Mouse (Mus musculus): Measurements from ENCODE around the gene Dscam. TPM values are rescaled to one million over a fixed set of nuclear protein-coding genes. Genes with fewer than 3 reads are reported as not detected.

Gene Dscam
- polyA plus RNA-seq, 1 experiment from 2014 or later: not detected

DNA sequence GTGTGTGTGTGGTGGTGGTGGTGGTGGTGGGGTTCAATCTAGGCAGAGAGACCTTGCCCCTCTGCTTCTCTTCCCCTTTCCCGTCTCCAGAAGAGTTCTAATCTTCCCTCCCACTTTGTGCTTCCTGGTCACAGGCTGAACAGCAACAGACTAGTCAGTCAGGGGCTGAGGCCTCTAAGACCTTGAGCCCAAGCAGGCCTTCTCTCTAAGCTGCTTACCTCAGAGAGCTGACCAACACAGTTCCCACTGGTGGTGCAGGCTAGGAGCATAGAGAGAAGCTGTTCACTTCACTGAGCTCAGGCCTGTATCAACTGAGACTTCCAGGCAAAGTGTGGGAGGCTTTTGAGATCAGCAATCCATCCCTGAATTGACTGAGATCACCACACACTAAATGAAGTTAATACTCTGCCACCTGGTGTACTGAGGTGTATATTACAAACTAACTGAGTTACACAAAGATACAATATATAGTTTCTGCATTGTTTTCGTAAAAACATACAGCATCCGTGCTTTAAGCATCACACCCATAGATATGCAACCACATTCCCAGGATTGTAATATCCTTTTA lies 153.3 kb downstream of the Dscam start:
- Histone ChIP-seq H3K4me1 (ENCODE audit: control insufficient read depth in 2 of 2, insufficient read depth in 2 of 2, low read length in 2 of 2) (no peaks in the 10 kb centered on the region), H3K4me3 (ENCODE audit: control insufficient read depth in 1 of 2, insufficient read depth in 1 of 2, low read depth in 1 of 2, low read length in 2 of 2) (no peak overlapping the region), H3K9ac (ENCODE audit: low read length) (no peak overlapping the region), H3K36me3 (ENCODE audit: control insufficient read depth, insufficient read depth, low read length) (no peaks in the 10 kb centered on the region), H3K9me3 (ENCODE audit: control insufficient read depth, low read length) (no peaks in the 10 kb centered on the region), H3K4me2 (ENCODE audit: low read length) (no peak overlapping the region), H3K27me3 (ENCODE audit: control insufficient read depth, insufficient read depth, low read length) (no peaks in the 10 kb centered on the region), H3K27ac (replicated peaks in 1 of 2; ENCODE audit: control insufficient read depth in 1 of 2, insufficient read depth in 1 of 2, low read depth in 2 of 2, low read length in 2 of 2) (no peak overlapping the region)
- WGBS: 63% methylated on average over 3 of the region's 3 CpGs
- no peak for ATAC-seq (ENCODE audit: insufficient number of reproducible peaks, insufficient read depth, low FRiP score, low read depth)

DNA sequence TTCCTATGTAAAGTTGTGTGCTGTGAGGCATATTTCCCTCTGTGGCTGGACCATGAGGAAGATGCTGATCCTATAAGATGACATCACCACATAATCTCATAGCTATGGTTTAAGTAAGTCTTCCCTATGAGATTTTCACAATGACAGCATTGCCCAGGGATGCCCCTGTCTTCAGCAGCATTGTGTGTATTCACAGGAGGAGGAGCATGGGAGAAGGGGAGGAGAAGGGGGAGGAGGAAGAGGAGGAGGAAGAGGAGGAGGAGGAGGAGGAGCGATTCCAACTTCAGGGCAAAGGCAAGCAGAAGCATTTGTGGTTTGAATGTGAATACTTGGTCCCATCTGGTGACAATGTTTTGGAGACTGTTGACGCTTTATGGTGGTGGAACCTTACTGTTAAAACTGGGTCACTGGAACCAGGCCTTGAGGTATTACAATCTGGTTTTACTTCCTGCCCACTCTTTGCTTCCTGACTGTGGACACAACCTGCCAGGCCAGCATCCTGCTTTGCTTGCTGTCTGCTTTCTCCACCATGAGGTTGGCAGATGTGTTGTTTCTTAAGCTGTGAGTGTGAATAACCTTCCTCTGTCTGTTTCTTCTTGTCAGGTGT lies 154.2 kb downstream of the Dscam start:
- H3K9me3 ChIP-seq (ENCODE audit: control insufficient read depth, low read length): no peaks in the 10 kb centered on the region
- H3K9ac ChIP-seq (ENCODE audit: low read length): no peak overlapping the region
- H3K4me3 ChIP-seq (ENCODE audit: control insufficient read depth in 1 of 2, insufficient read depth in 1 of 2, low read depth in 1 of 2, low read length in 2 of 2): no peak overlapping the region
- H3K4me2 ChIP-seq (ENCODE audit: low read length): no peak overlapping the region
- no peak overlapping the region for H3K27ac ChIP-seq (replicated peaks in 1 of 2; ENCODE audit: control insufficient read depth in 1 of 2, insufficient read depth in 1 of 2, low read depth in 2 of 2, low read length in 2 of 2)
- H3K27me3 ChIP-seq (ENCODE audit: control insufficient read depth, insufficient read depth, low read length): no peaks in the 10 kb centered on the region
- WGBS: 84% methylated on average over 2 of the region's 2 CpGs
- no peak for ATAC-seq (ENCODE audit: insufficient number of reproducible peaks, insufficient read depth, low FRiP score, low read depth)
- H3K36me3 ChIP-seq (ENCODE audit: control insufficient read depth, insufficient read depth, low read length): no peaks in the 10 kb centered on the region
- no peaks in the 10 kb centered on the region for H3K4me1 ChIP-seq (ENCODE audit: control insufficient read depth in 2 of 2, insufficient read depth in 2 of 2, low read length in 2 of 2)

DNA sequence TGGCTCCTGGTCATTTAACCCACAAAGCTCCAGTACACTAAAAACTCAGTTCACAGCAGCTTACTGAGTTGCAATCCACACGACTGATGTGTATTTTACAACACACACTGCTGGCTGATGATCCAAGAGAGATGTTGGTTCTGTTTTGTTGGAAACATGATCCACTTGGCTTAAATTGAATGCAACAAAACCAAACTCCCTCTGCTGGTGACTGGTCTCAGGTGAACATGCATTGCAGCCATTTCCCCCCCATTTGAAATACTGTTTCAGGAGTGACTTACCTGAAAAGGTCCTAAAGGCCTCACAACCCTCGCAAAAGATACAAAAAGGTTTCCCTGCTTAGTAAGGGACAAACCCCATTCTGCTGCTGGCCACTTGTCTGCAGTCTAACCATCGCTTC lies 156.2 kb downstream of the Dscam start:
- Histone ChIP-seq H3K27me3 (ENCODE audit: control insufficient read depth, insufficient read depth, low read length) (no peaks in the 10 kb centered on the region), H3K4me1 (ENCODE audit: control insufficient read depth in 2 of 2, insufficient read depth in 2 of 2, low read length in 2 of 2) (no peaks in the 10 kb centered on the region), H3K4me3 (ENCODE audit: control insufficient read depth in 1 of 2, insufficient read depth in 1 of 2, low read depth in 1 of 2, low read length in 2 of 2) (no peak overlapping the region), H3K36me3 (ENCODE audit: control insufficient read depth, insufficient read depth, low read length) (no peaks in the 10 kb centered on the region), H3K9ac (ENCODE audit: low read length) (no peak overlapping the region), H3K27ac (replicated peaks in 1 of 2; ENCODE audit: control insufficient read depth in 1 of 2, insufficient read depth in 1 of 2, low read depth in 2 of 2, low read length in 2 of 2) (no peak overlapping the region), H3K9me3 (ENCODE audit: control insufficient read depth, low read length) (no peaks in the 10 kb centered on the region), H3K4me2 (ENCODE audit: low read length) (no peak overlapping the region)
- 70% methylated on average over 3 of the region's 3 CpGs for WGBS
- no peak for ATAC-seq (ENCODE audit: insufficient number of reproducible peaks, insufficient read depth, low FRiP score, low read depth)

DNA sequence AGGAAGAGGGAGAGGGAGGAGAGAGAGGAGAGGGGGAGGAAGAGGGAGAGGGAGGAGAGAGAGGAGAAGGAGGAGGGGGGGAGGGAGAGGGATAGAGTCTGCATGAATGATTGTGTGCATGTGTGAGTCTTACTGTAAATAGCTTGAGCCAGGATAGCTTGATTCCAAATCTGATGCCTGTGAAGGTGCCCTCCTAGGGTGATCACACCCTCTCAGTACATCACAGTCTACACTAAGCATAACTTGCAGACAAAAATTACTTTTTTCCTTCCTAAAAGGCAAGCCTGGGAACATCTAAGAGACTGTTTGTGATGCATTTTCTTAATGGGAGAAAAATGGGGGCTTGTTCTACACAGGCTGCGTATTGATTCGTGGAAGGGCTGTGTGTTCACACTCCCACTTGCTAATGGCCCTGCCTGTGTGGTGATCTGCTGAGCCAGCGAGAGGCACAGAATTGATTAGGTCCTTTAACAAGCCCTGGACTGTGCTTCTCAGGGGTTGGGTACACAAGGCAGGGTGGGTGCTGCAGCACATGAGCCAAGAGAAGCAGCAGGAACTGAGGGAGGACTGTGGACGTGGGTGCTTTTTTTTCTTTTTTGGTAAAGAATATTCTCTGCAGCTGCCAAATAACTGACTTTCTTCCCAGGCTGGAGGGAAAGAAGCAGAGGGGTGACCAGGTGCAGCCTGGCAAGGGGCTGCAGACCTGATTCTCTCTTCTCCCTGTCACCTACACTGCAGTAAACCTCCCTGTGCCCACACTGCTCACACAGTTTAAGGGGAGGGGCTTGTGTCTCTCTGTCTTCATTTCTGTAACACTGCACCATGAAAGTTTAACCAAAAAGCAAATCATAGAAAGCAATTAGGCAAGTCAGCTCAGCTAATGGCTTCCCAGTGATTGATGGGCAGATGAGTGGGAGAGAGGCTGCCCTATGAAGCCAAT lies 161.2 kb downstream of the Dscam start:
- WGBS: 67% methylated on average over 4 of the region's 4 CpGs
- no peak for ATAC-seq (ENCODE audit: insufficient number of reproducible peaks, insufficient read depth, low FRiP score, low read depth)

DNA sequence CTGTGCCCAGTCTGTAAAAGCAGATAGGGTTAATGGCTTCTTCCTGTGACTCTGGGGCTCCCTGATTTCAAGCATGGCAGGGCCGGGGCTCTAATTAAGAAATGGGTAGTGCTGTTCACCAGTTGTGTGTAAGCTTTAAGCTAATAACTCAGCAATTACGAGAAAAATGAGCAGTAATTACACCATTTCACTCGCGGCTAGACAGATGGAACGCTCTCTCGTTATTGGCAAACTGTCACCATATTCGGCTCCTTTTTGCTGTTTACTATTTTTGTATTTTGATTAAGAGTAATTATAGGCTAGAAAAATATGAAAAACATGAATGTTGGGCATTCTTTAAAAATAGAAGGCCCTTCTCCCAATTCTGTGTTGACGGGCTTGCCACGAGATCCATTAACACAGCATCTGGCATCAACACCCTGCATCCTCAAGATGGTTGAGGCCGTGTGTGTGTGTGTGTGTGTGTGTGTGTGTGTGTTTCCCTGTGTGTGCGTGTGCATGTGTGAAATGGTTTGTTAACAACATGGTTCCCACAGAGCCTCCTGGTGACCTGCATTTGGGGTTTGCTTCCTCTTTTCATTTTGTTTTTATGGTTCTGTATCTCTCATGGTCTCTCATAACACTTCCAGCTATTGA lies 162.5 kb downstream of the Dscam start:
- H3K9me3 ChIP-seq (ENCODE audit: control insufficient read depth, low read length): no peaks in the 10 kb centered on the region
- WGBS: 83% methylated on average over 11 of the region's 11 CpGs
- H3K4me3 ChIP-seq (ENCODE audit: control insufficient read depth in 1 of 2, insufficient read depth in 1 of 2, low read depth in 1 of 2, low read length in 2 of 2): no peak overlapping the region
- no peak overlapping the region for H3K4me2 ChIP-seq (ENCODE audit: low read length)
- H3K9ac ChIP-seq (ENCODE audit: low read length): no peak overlapping the region
- H3K36me3 ChIP-seq (ENCODE audit: control insufficient read depth, insufficient read depth, low read length): no peaks in the 10 kb centered on the region
- H3K27ac ChIP-seq (replicated peaks in 1 of 2; ENCODE audit: control insufficient read depth in 1 of 2, insufficient read depth in 1 of 2, low read depth in 2 of 2, low read length in 2 of 2): no peak overlapping the region
- H3K27me3 ChIP-seq (ENCODE audit: control insufficient read depth, insufficient read depth, low read length): no peaks in the 10 kb centered on the region
- no peak for ATAC-seq (ENCODE audit: insufficient number of reproducible peaks, insufficient read depth, low FRiP score, low read depth)
- H3K4me1 ChIP-seq (ENCODE audit: control insufficient read depth in 2 of 2, insufficient read depth in 2 of 2, low read length in 2 of 2): peaks cover 4 to 11% of the 10 kb centered on the region in 2 experiments

More for the DNA sequence above, 161.2 kb downstream of the Dscam start:
- Histone ChIP-seq H3K36me3 (ENCODE audit: control insufficient read depth, insufficient read depth, low read length) (no peaks in the 10 kb centered on the region), H3K4me3 (ENCODE audit: control insufficient read depth in 1 of 2, insufficient read depth in 1 of 2, low read depth in 1 of 2, low read length in 2 of 2) (no peak overlapping the region), H3K9ac (ENCODE audit: low read length) (no peak overlapping the region), H3K4me2 (ENCODE audit: low read length) (no peak overlapping the region), H3K9me3 (ENCODE audit: control insufficient read depth, low read length) (no peaks in the 10 kb centered on the region), H3K27me3 (ENCODE audit: control insufficient read depth, insufficient read depth, low read length) (no peaks in the 10 kb centered on the region), H3K27ac (replicated peaks in 1 of 2; ENCODE audit: control insufficient read depth in 1 of 2, insufficient read depth in 1 of 2, low read depth in 2 of 2, low read length in 2 of 2) (no peak overlapping the region), H3K4me1 (ENCODE audit: control insufficient read depth in 2 of 2, insufficient read depth in 2 of 2, low read length in 2 of 2) (peaks cover 4 to 11% of the 10 kb centered on the region in 2 experiments)

DNA sequence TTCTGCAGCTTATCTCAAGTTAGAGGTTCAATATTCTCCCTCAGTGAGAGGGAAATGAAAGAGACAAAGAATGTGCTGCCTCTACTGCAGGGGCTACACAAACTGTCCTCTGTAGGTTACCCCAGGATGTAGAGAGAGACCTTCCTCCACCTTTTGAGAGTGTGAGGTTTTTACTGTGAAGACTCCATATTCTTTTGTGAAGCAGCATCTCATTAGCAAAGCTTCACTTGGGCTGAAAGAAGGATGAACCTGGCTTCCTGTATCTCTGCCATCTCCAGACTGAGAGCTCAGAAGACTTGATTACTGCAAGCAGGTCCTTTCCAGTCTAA lies 163.7 kb downstream of the Dscam start:
- no peak for ATAC-seq (ENCODE audit: insufficient number of reproducible peaks, insufficient read depth, low FRiP score, low read depth)
- Histone ChIP-seq H3K4me2 (ENCODE audit: low read length) (no peak overlapping the region), H3K36me3 (ENCODE audit: control insufficient read depth, insufficient read depth, low read length) (no peaks in the 10 kb centered on the region), H3K4me3 (ENCODE audit: control insufficient read depth in 1 of 2, insufficient read depth in 1 of 2, low read depth in 1 of 2, low read length in 2 of 2) (no peak overlapping the region), H3K27me3 (ENCODE audit: control insufficient read depth, insufficient read depth, low read length) (no peaks in the 10 kb centered on the region), H3K4me1 (ENCODE audit: control insufficient read depth in 2 of 2, insufficient read depth in 2 of 2, low read length in 2 of 2) (peaks cover 4 to 11% of the 10 kb centered on the region in 2 experiments), H3K9me3 (ENCODE audit: control insufficient read depth, low read length) (no peaks in the 10 kb centered on the region), H3K9ac (ENCODE audit: low read length) (no peak overlapping the region), H3K27ac (replicated peaks in 1 of 2; ENCODE audit: control insufficient read depth in 1 of 2, insufficient read depth in 1 of 2, low read depth in 2 of 2, low read length in 2 of 2) (no peak overlapping the region)

DNA sequence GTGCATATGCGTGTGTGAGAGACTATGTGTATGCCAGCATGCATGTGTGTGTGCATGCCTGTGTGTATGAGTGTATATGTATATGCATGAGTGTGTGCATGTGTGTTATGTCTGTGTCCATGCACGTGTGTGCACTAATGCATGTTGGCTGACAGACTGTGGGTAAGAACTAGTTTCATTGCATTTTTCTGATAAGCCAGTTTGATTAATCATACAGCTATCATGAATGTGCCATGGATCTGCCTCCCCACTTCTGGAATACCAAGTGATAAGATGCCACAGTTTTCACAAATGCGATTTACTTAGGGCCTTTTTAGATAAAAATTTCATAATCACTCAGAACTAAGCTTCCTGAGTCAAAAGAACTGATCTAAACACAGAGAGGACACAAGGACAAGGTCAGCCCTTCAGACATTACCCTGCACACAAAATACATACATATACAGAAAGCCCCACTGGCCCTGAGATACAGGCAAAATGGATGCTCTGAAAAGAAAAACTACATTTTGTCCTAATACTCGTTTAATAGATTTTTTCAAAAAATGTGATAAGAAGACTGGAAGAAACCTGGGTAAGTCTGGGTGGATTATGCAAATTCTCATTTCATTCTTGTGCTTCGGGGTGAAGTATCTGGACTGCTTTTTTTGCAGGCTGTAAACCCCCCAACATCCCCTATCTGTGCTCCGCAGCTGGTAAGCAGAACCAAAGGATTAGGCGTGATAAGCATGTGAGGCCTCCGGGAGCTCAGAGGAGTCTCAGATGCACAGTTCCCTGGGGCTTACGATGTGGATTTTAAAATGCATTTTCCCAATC lies 164.3 kb downstream of the Dscam start:
- 29% methylated on average over 9 of the region's 9 CpGs for WGBS
- Histone ChIP-seq H3K27me3 (ENCODE audit: control insufficient read depth, insufficient read depth, low read length) (no peaks in the 10 kb centered on the region), H3K9me3 (ENCODE audit: control insufficient read depth, low read length) (no peaks in the 10 kb centered on the region), H3K9ac (ENCODE audit: low read length) (no peak overlapping the region), H3K4me1 (ENCODE audit: control insufficient read depth in 2 of 2, insufficient read depth in 2 of 2, low read length in 2 of 2) (peaks cover 4 to 11% of the 10 kb centered on the region in 2 experiments), H3K27ac (replicated peaks in 1 of 2; ENCODE audit: control insufficient read depth in 1 of 2, insufficient read depth in 1 of 2, low read depth in 2 of 2, low read length in 2 of 2) (no peak overlapping the region), H3K4me2 (ENCODE audit: low read length) (no peak overlapping the region), H3K36me3 (ENCODE audit: control insufficient read depth, insufficient read depth, low read length) (no peaks in the 10 kb centered on the region), H3K4me3 (ENCODE audit: control insufficient read depth in 1 of 2, insufficient read depth in 1 of 2, low read depth in 1 of 2, low read length in 2 of 2) (no peak overlapping the region)
- no peak for ATAC-seq (ENCODE audit: insufficient number of reproducible peaks, insufficient read depth, low FRiP score, low read depth)

All from heart, embryonic 14.5 days (tissue).